Mouse (Mus musculus): ENCODE data around the gene Mex3d. TPM values are rescaled to one million over a fixed set of nuclear protein-coding genes. Genes with fewer than 3 reads are reported as not detected.

Mex3d gene
- polyA plus RNA-seq, 1 experiment = 37.5 TPM

GRCm38 (mm10) chr10:80368392-80368791 lies 19.1 kb downstream of the Mex3d start:
- Histone ChIP-seq H3K4me1 (ENCODE audit: control insufficient read depth, insufficient read depth, low read length) (no peaks in the 10 kb centered on the region), H3K4me3 (replicated peaks; ENCODE audit: extremely low read depth, low read depth, low read length) (no peak overlapping the region)
- TF ChIP-seq POLR2A (IDR thresholded peaks at IDR 0.05; ENCODE audit: borderline replicate concordance, extremely low read depth, low read depth, low read length) = no peak
- no peak for TF ChIP-seq CTCF (IDR thresholded peaks at IDR 0.05; ENCODE audit: insufficient read depth, low read length)
- WGBS = 86% methylated on average over 6 of the region's 6 CpGs
- no peak for DNase-seq

- WGBS = 48% methylated on average over 5 of the region's 5 CpGs
- H3K4me3 ChIP-seq (replicated peaks; ENCODE audit: extremely low read depth, low read depth, low read length) = no peak overlapping the region
- no peak for DNase-seq
- no peaks in the 10 kb centered on the region for H3K4me1 ChIP-seq (ENCODE audit: control insufficient read depth, insufficient read depth, low read length)
- TF ChIP-seq POLR2A (IDR thresholded peaks at IDR 0.05; ENCODE audit: borderline replicate concordance, extremely low read depth, low read depth, low read length) = no peak
- TF ChIP-seq CTCF (IDR thresholded peaks at IDR 0.05; ENCODE audit: insufficient read depth, low read length) = no peak
Observed at GRCm38 (mm10) chr10:80367954-80368353, 19.5 kb downstream of the Mex3d start.

GRCm38 (mm10) chr10:80365736-80366135 lies 21.7 kb downstream of the Mex3d start:
- WGBS = 67% methylated on average over 6 of the region's 6 CpGs

GRCm38 (mm10) chr10:80363734-80364133 lies 23.7 kb downstream of the Mex3d start:
- Histone ChIP-seq H3K4me1 (ENCODE audit: control insufficient read depth, insufficient read depth, low read length) (no peaks in the 10 kb centered on the region), H3K4me3 (replicated peaks; ENCODE audit: extremely low read depth, low read depth, low read length) (no peak overlapping the region)
- DNase-seq = no peak
- TF ChIP-seq POLR2A (IDR thresholded peaks at IDR 0.05; ENCODE audit: borderline replicate concordance, extremely low read depth, low read depth, low read length) = no peak
- no peak for TF ChIP-seq CTCF (IDR thresholded peaks at IDR 0.05; ENCODE audit: insufficient read depth, low read length)
- WGBS = 39% methylated on average over 6 of the region's 6 CpGs

More at GRCm38 (mm10) chr10:80365736-80366135, 21.7 kb downstream of the Mex3d start:
- no peaks in the 10 kb centered on the region for H3K4me1 ChIP-seq (ENCODE audit: control insufficient read depth, insufficient read depth, low read length)
- no peak for DNase-seq
- no peak overlapping the region for H3K4me3 ChIP-seq (replicated peaks; ENCODE audit: extremely low read depth, low read depth, low read length)
- no peak for TF ChIP-seq CTCF (IDR thresholded peaks at IDR 0.05; ENCODE audit: insufficient read depth, low read length)
- no peak for TF ChIP-seq POLR2A (IDR thresholded peaks at IDR 0.05; ENCODE audit: borderline replicate concordance, extremely low read depth, low read depth, low read length)

- TF ChIP-seq POLR2A (IDR thresholded peaks at IDR 0.05; ENCODE audit: borderline replicate concordance, extremely low read depth, low read depth, low read length) (no peak), CTCF (IDR thresholded peaks at IDR 0.05; ENCODE audit: insufficient read depth, low read length) (no peak)
- 7% methylated on average over 29 of the region's 31 CpGs for WGBS
- peak; percentile 36 for DNase-seq
- Histone ChIP-seq H3K4me1 (ENCODE audit: control insufficient read depth, insufficient read depth, low read length) (0 out of 2 replicates have a peak, but pooled peaks cover 3% of the 10 kb centered on the region), H3K4me3 (replicated peaks; ENCODE audit: extremely low read depth, low read depth, low read length) (peak overlapping the region; percentile 14)
Observed at GRCm38 (mm10) chr10:80357994-80358639, 29.3 kb downstream of the Mex3d start.

GRCm38 (mm10) chr10:80357336-80357735 lies 30.1 kb downstream of the Mex3d start:
- H3K4me3 ChIP-seq (replicated peaks; ENCODE audit: extremely low read depth, low read depth, low read length) = no peak overlapping the region
- DNase-seq = no peak
- TF ChIP-seq CTCF (IDR thresholded peaks at IDR 0.05; ENCODE audit: insufficient read depth, low read length) (no peak), POLR2A (IDR thresholded peaks at IDR 0.05; ENCODE audit: borderline replicate concordance, extremely low read depth, low read depth, low read length) (no peak)
- WGBS = 24% methylated on average over 7 of the region's 7 CpGs
- 0 out of 2 replicates have a peak, but pooled peaks cover 3% of the 10 kb centered on the region for H3K4me1 ChIP-seq (ENCODE audit: control insufficient read depth, insufficient read depth, low read length)

- WGBS = 2% methylated on average over 34 of the region's 34 CpGs
- no peak for TF ChIP-seq CTCF (IDR thresholded peaks at IDR 0.05; ENCODE audit: insufficient read depth, low read length)
- no peak for TF ChIP-seq POLR2A (IDR thresholded peaks at IDR 0.05; ENCODE audit: borderline replicate concordance, extremely low read depth, low read depth, low read length)
- H3K4me1 ChIP-seq (ENCODE audit: control insufficient read depth, insufficient read depth, low read length) = 0 out of 2 replicates have a peak, but pooled peaks cover 3% of the 10 kb centered on the region
- H3K4me3 ChIP-seq (replicated peaks; ENCODE audit: extremely low read depth, low read depth, low read length) = no peak overlapping the region
- DNase-seq = no peak
Observed at GRCm38 (mm10) chr10:80356737-80357136, 30.7 kb downstream of the Mex3d start.

GRCm38 (mm10) chr10:80356001-80356682 lies 31.3 kb downstream of the Mex3d start, which contains the start of gene Plk5:
Gene Plk5, plus strand, starts transcription at chr10:80356459.
- TF ChIP-seq POLR2A (IDR thresholded peaks at IDR 0.05; ENCODE audit: borderline replicate concordance, extremely low read depth, low read depth, low read length) (no peak), CTCF (IDR thresholded peaks at IDR 0.05; ENCODE audit: insufficient read depth, low read length) (no peak)
- H3K4me3 ChIP-seq (replicated peaks; ENCODE audit: extremely low read depth, low read depth, low read length) = no peak within 1 kb of the TSS
- 0 out of 2 replicates have a peak, but pooled peaks cover 3% of the 10 kb centered on the region for H3K4me1 ChIP-seq (ENCODE audit: control insufficient read depth, insufficient read depth, low read length)
- WGBS = 3% methylated on average over 53 of the region's 53 CpGs
- no peak for DNase-seq

- 16% methylated on average over 9 of the region's 9 CpGs for WGBS
- Histone ChIP-seq H3K4me3 (replicated peaks; ENCODE audit: extremely low read depth, low read depth, low read length) (no peak overlapping the region), H3K4me1 (ENCODE audit: control insufficient read depth, insufficient read depth, low read length) (0 out of 2 replicates have a peak, but pooled peaks cover 3% of the 10 kb centered on the region)
- no peak for DNase-seq
- TF ChIP-seq CTCF (IDR thresholded peaks at IDR 0.05; ENCODE audit: insufficient read depth, low read length) (no peak), POLR2A (IDR thresholded peaks at IDR 0.05; ENCODE audit: borderline replicate concordance, extremely low read depth, low read depth, low read length) (no peak)
Observed at GRCm38 (mm10) chr10:80355431-80355830, 32.0 kb downstream of the Mex3d start.

Measured in lung, adult 2 months (tissue).